Mouse (Mus musculus) spleen, adult 10 weeks (tissue): ENCODE measurements around the gene Vps36. TPM values are rescaled to one million over a fixed set of nuclear protein-coding genes. Genes with fewer than 3 reads are reported as not detected.

Experiments used
- polyA plus RNA-seq: library from polyadenylated mRNA; stranded (reverse); fragments of 350-450 nt; fragmentation: Illumina TruSeq; extraction: RNeasy Lipid Tissue Mini Kit (QIAGEN cat#74804); gene quantifications from one replicate; pipeline ENCODE4 v1.2.3, GENCODE M21; 2015; ENCODE audit warnings: low replicate concordance; ENCODE audit not compliant: insufficient read depth

Vps36 gene
- 24.8 TPM for polyA plus RNA-seq

GRCm38 (mm10) chr8:22192660-22193431 lies at the start of gene Vps36:
Gene Vps36, plus strand, starts transcription at chr8:22192809.

DNA sequence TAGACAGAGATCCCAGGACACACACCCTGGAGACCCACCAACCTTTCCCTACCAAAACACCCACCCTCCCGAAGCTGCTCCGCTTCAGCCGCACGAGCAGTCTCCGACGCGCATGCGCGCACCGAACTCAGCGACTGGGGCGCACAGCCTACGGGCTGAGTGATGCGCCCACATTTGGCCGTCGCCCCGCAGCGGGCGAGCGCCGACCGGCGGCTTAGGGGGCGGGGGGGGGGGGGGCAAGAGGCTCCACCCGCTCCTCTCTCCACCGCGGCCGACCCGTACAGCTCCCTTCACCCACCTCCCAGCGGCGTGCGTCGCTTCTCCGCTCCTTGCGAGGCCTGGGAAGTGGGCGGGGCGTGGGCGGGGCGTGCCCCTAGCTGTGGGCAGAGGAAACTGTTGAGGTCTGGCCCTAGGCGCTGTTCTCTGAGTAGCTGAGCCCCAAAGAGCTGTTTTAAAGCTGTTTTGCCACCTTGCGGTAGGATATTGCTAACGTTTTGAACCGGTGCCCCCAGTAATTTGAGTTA lies 26.5 kb upstream of the Vps36 start, which contains the start of gene Nek3:
Nek3 (minus strand) TSS at position 356 of the 524 bp plus-strand sequence.

DNA sequence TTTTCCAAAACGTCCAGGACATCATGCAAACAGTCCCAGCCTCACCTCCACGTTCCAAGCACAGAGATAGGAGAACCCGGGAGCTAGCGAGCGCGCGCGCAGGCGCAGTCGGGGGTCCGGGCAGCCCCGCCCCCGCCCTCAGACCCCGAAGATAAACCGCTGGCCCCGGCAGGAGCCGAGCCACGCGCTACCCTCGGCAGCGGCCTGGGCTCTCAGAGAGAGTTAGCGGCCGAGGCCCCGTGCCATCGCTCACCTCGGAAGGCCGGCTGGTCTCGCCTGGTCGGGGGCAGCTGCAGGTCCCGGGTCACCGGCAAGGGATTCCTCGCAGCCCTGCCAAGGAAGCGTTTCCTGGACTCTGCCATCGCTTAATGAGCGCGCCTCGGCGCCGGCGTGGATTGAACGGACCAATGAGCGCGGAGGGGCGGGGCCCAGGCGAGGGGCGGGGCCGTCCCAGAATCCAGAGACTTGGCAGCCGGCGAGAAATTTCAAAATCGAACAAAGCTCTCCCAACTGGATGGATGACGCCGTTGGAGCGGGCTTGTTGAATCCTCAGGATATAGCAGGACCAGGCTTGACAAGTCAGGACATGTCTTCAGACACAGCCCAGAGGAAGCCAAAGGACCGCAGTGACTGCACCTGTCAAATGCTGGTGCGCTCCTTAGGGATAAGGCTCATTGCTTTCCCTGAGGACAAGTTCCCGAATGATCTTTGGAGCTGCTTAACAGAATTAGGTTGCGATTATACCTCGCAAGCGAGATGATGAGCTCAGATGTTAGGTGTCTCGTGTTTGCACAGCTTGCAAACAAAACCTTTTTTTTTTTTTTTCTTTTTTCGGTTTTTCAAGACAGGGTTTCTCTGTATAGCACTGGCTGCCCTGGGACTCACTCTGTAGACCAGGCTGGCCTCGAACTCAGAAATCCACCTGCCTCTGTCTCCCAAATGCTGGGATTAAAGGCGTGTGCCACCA lies 6.9 kb upstream of the Vps36 start, which contains the start of gene Ckap2:
Ckap2 (minus strand) TSS at position 389 of the 967 bp plus-strand sequence.

DNA sequence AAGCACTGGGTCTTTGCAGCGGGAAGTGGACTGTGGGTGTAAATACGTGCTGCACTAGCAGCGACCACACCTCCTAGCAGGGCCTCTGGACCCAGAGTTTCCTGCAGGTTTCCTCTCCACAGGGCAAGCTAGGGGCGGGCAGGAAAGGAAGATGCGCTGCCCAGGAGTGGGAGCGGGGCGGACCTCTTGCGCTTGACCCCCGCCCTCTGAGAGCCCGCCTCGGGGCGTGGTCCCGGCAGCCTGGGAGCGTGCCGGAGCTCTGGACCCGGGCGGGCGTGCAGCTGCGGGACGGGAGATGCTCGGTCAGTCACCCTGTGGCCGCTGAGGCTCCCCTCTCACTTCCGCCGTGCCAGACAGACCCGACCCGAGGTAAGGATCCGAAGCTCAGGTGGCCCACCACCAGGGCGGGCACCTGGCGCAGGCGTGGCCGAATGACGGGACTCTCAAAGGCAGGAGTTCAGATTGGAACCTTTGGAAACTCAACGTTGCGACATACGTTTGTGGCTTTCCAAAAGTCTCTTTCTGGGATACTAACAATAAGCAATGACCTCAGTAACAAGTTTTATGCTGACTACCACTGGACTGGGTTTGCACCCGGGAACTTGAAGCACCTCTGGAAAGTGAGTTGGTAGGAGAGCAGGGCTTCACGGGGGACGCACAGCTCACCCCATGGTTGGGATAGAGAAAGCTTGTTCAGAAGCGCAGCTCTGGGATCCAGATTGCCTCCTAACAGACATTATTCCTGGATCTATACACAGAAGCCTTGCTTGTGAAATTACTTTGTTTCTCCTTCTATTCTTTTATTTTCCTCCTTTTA lies 34.7 kb downstream of the Vps36 start, which contains the start of gene Thsd1:
Thsd1 (plus strand) TSS at position 253 of the 817 bp plus-strand sequence.

Other genes starting within 250 kb of the Vps36 start
- gene Defb13, start 246.0 kb upstream of the Vps36 start, polyA plus RNA-seq = not detected
- gene Fam90a1a, start 234.1 kb upstream of the Vps36 start, polyA plus RNA-seq = not detected
- gene Ccdc70, start 223.0 kb upstream of the Vps36 start, polyA plus RNA-seq = not detected
- 0.51 TPM for gene Atp7b, start 132.5 kb upstream of the Vps36 start, polyA plus RNA-seq
- 17.3 TPM for gene Alg11, start 132.1 kb upstream of the Vps36 start, polyA plus RNA-seq
- gene Nek5, start 67.8 kb upstream of the Vps36 start, polyA plus RNA-seq = 0.14 TPM
- gene Nek3, start 26.4 kb upstream of the Vps36 start, polyA plus RNA-seq = 6.5 TPM
- gene Ckap2, start 7.0 kb upstream of the Vps36 start, polyA plus RNA-seq = 9.3 TPM
- 2.6 TPM for gene Thsd1, start 34.5 kb downstream of the Vps36 start, polyA plus RNA-seq
- not detected for gene Tpte, start 90.6 kb downstream of the Vps36 start, polyA plus RNA-seq
- 7.9 TPM for gene Slc25a15, start 205.8 kb downstream of the Vps36 start, polyA plus RNA-seq
- 20.0 TPM for gene Mrps31, start 218.6 kb downstream of the Vps36 start, polyA plus RNA-seq